8 mouse cellular contexts compared by ENCODE assay signal in genomic region chr19:8992769-8993624, GRCm38 (mm10). TPM values are rescaled to one million over a fixed set of nuclear protein-coding genes. Genes with fewer than 3 reads are reported as not detected.
DNase-seq lines count a peak whose midpoint lies in the region; ATAC-seq and TF ChIP-seq lines count a peak whose summit lies in the region.

No protein-coding gene starts in this region.

- in situ Hi-C loops in ES-E14 (cut with MboI; ENCODE audit: low sequenced_read_pairs in 2 of 2, unreplicated experiment in 2 of 2): loop anchor here (10.0 to 25.0 kb wide), 2 partner anchors 92 to 94 kb away; partner anchors contain the start of gene Scgb1a1 (in 2 of the 2)

- peak; percentile 81 for TF ChIP-seq CTCF in bone marrow, adult 2 months (IDR thresholded peaks at IDR 0.05; ENCODE audit: control insufficient read depth, insufficient read depth, low read length)

- TF ChIP-seq POLR2A in bone marrow, adult 2 months (IDR thresholded peaks at IDR 0.05; ENCODE audit: borderline replicate concordance, control insufficient read depth, low read depth, low read length): no peak

- no peak for ATAC-seq in hindbrain, embryonic 11.5 days (ENCODE audit: low FRiP score)

- H3K27me3 ChIP-seq in hindbrain, embryonic 11.5 days (ENCODE audit: control insufficient read depth, insufficient read depth, low read length): peaks cover 19% of the 10 kb centered on the region

- H3K79me2 ChIP-seq in macrophage (ENCODE audit: inconsistent target): peaks cover 98% of the 10 kb centered on the region

- H3K36me3 ChIP-seq in ES-E14 (ENCODE audit: control insufficient read depth, insufficient read depth, low read length, poor library complexity, severe bottlenecking) (no peaks in the 10 kb centered on the region), macrophage (ENCODE audit: inconsistent target) (no peaks in the 10 kb centered on the region)
- no peaks in the 10 kb centered on the region for H3K36me3 ChIP-seq in hindbrain, embryonic 11.5 days (ENCODE audit: control insufficient read depth, insufficient read depth, low read length)

- DNase-seq in ES-E14 (ENCODE audit: low read depth, low spot score): no peak
- DNase-seq in frontal cortex, postnatal 10 days (ENCODE audit: low spot score in 2 of 2): peak; percentile 40 to 65
- DNase-seq in hindbrain, embryonic 11.5 days (ENCODE audit: low spot score): peak; percentile 71
- peak; percentile 83 to 85 for DNase-seq in layer of hippocampus, postnatal 10 days (ENCODE audit: low spot score in 2 of 2)
- DNase-seq in right cerebral cortex, postnatal 4 days: peak; percentile 74
- peak; percentile 81 to 87 for DNase-seq in urinary bladder, postnatal 4 days (ENCODE audit: low spot score in 2 of 2)

- no peaks in the 10 kb centered on the region for H3K9me3 ChIP-seq in ES-E14 (ENCODE audit: control insufficient read depth, insufficient read depth, low read depth, low read length)
- no peaks in the 10 kb centered on the region for H3K9me3 ChIP-seq in hindbrain, embryonic 11.5 days (ENCODE audit: control insufficient read depth, low read length)

- 25% methylated on average over 12 of the region's 12 CpGs for WGBS in bone marrow, adult 2 months
- 33% methylated on average over 12 of the region's 12 CpGs for WGBS in hindbrain, embryonic 11.5 days
- WGBS in macrophage (ENCODE audit: missing documents): 33% methylated on average over 12 of the region's 12 CpGs

- H3K4me3 ChIP-seq in ES-E14 (ENCODE audit: insufficient read depth in 1 of 2, low read depth in 1 of 2, low read length in 2 of 2, poor library complexity in 1 of 2, severe bottlenecking in 1 of 2) (no peak overlapping the region), macrophage (ENCODE audit: inconsistent target) (peak overlapping the region; percentile 94)
- H3K4me3 ChIP-seq in bone marrow, adult 2 months (replicated peaks; ENCODE audit: control insufficient read depth, low read depth, low read length): no peak overlapping the region
- no peak overlapping the region for H3K4me3 ChIP-seq in hindbrain, embryonic 11.5 days (ENCODE audit: low read depth, low read length)

- peaks cover 11 to 35% of the 10 kb centered on the region in 2 experiments for H3K4me1 ChIP-seq in ES-E14 (ENCODE audit: control insufficient read depth in 2 of 2, insufficient read depth in 2 of 2, low read length in 2 of 2, poor library complexity in 1 of 2)
- peaks cover 1% of the 10 kb centered on the region for H3K4me1 ChIP-seq in bone marrow, adult 2 months (ENCODE audit: control insufficient read depth, insufficient read depth, low read length)
- H3K4me1 ChIP-seq in hindbrain, embryonic 11.5 days (replicated peaks; ENCODE audit: control insufficient read depth, insufficient read depth, low read length): peaks cover 13% of the 10 kb centered on the region

- no peak overlapping the region for H3K9ac ChIP-seq in ES-E14 (ENCODE audit: insufficient read depth, low read depth, low read length, poor library complexity, severe bottlenecking)
- no peak overlapping the region for H3K9ac ChIP-seq in hindbrain, embryonic 11.5 days (ENCODE audit: low read depth, low read length)

- H3K4me2 ChIP-seq in hindbrain, embryonic 11.5 days (replicated peaks; ENCODE audit: low read depth, low read length): no peak overlapping the region

- no peak overlapping the region for H3K27ac ChIP-seq in ES-E14 (ENCODE audit: insufficient read depth, low read depth, low read length, poor library complexity, severe bottlenecking)
- H3K27ac ChIP-seq in bone marrow, adult 2 months (ENCODE audit: control insufficient read depth, insufficient read depth, low read depth, low read length, poor library complexity): peak overlapping the region; percentile 30; the same call in 1 of the 2 replicates
- H3K27ac ChIP-seq in hindbrain, embryonic 11.5 days (ENCODE audit: low read depth, low read length): no peak overlapping the region
- H3K27ac ChIP-seq in macrophage: peak overlapping the region; percentile 95

TF ChIP-seq in ES-E14, 5 proteins besides CTCF, POLR2A, EP300 and RAD21:
- TF ChIP-seq ZC3H11A (IDR thresholded peaks at IDR 0.05; ENCODE audit: borderline replicate concordance, low read depth, low read length): peak; percentile 87
- TF ChIP-seq HCFC1 (IDR thresholded peaks at IDR 0.05; ENCODE audit: borderline replicate concordance, insufficient read depth, low read length): no peak
- no peak for TF ChIP-seq CHD2 (IDR thresholded peaks at IDR 0.05; ENCODE audit: low read depth, low read length)
- TF ChIP-seq ZNF384 (IDR thresholded peaks at IDR 0.05; ENCODE audit: low read depth, low read length): no peak
- no peak for TF ChIP-seq MAFK (IDR thresholded peaks at IDR 0.05; ENCODE audit: insufficient read depth, low read depth, low read length)

RNA-seq across cellular contexts. Expression of gene Ahnak, which starts 3.9 kb away (rescaled TPM):
- 102 and 155 TPM in 2 replicates for total RNA-seq in ES-E14 (2012; rRNA removed)
- 17.4 and 40.1 TPM in 2 replicates for polyA plus RNA-seq in bone marrow, adult 2 months (2011; ENCODE audit: insufficient read depth, insufficient read length, low replicate concordance, missing spikeins)
- polyA plus RNA-seq in hindbrain, embryonic 11.5 days (2014; fragmentation: Nextera tagmentation; extraction: Ambion mirVana): 6.0 and 14.1 TPM in 2 replicates
- 10 to 100 TPM; 17.2 to 18.5 TPM for total RNA-seq in layer of hippocampus, postnatal 10 days (2021)
- total RNA-seq in macrophage (2018; cell fraction: chromatin; rRNA removed): 1,000 to 10,000 TPM in 14 of 26 experiments, 100 to 1,000 TPM in 12; 456 to 7,544 (median 1,268) TPM
- 100 to 1,000 TPM; 156 to 966 (median 391) TPM for total RNA-seq in macrophage (2018; cell fraction: cytosol; rRNA removed)
- total RNA-seq in macrophage (2018; cell fraction: nucleus; rRNA removed): 1,000 to 10,000 TPM in 9 of 26 experiments, 100 to 1,000 TPM in 17; 420 to 2,179 (median 869) TPM
- 97.5 to 169 TPM (median 125 TPM) in 3 replicates for polyA plus RNA-seq in macrophage (2018)

RNA-seq across cellular contexts. Expression of gene Eef1g, which starts 26.2 kb away (rescaled TPM):
- total RNA-seq in ES-E14 (2012; rRNA removed): 1,417 and 1,811 TPM in 2 replicates
- 129 and 224 TPM in 2 replicates for polyA plus RNA-seq in bone marrow, adult 2 months (2011; ENCODE audit: insufficient read depth, insufficient read length, low replicate concordance, missing spikeins)
- polyA plus RNA-seq in hindbrain, embryonic 11.5 days (2014; fragmentation: Nextera tagmentation; extraction: Ambion mirVana): 462 and 475 TPM in 2 replicates
- 100 to 1,000 TPM; 283 to 287 TPM for total RNA-seq in layer of hippocampus, postnatal 10 days (2021)
- 100 to 1,000 TPM in 21 of 26 experiments, 10 to 100 TPM in 5; 53.9 to 227 (median 126) TPM for total RNA-seq in macrophage (2018; cell fraction: chromatin; rRNA removed)
- 100 to 1,000 TPM; 190 to 422 (median 272) TPM for total RNA-seq in macrophage (2018; cell fraction: cytosol; rRNA removed)
- total RNA-seq in macrophage (2018; cell fraction: nucleus; rRNA removed): 100 to 1,000 TPM in 21 of 26 experiments, 10 to 100 TPM in 5; 78.8 to 331 (median 129) TPM
- polyA plus RNA-seq in macrophage (2018): 224 to 506 TPM (median 366 TPM) in 3 replicates

RNA-seq across cellular contexts. Expression of gene Tut1, which starts 39.4 kb away (rescaled TPM):
- total RNA-seq in ES-E14 (2012; rRNA removed): 42.6 and 49.6 TPM in 2 replicates
- 10.7 and 19.1 TPM in 2 replicates for polyA plus RNA-seq in bone marrow, adult 2 months (2011; ENCODE audit: insufficient read depth, insufficient read length, low replicate concordance, missing spikeins)
- 23.7 and 27.8 TPM in 2 replicates for polyA plus RNA-seq in hindbrain, embryonic 11.5 days (2014; fragmentation: Nextera tagmentation; extraction: Ambion mirVana)
- total RNA-seq in layer of hippocampus, postnatal 10 days (2021): 10 to 100 TPM; 15.6 to 16.2 TPM
- total RNA-seq in macrophage (2018; cell fraction: chromatin; rRNA removed): 10 to 100 TPM in 25 of 26 experiments, 1 to 10 TPM in 1; 8.5 to 41.5 (median 30.1) TPM
- 10 to 100 TPM in 17 of 26 experiments, 1 to 10 TPM in 9; 4.9 to 15.3 (median 11.1) TPM for total RNA-seq in macrophage (2018; cell fraction: cytosol; rRNA removed)
- 10 to 100 TPM; 10.2 to 38.9 (median 21.4) TPM for total RNA-seq in macrophage (2018; cell fraction: nucleus; rRNA removed)
- 11.5 to 14.4 TPM (median 13.4 TPM) in 3 replicates for polyA plus RNA-seq in macrophage (2018)

RNA-seq across cellular contexts. Expression of gene Mta2, which starts 51.3 kb away (rescaled TPM):
- total RNA-seq in ES-E14 (2012; rRNA removed): 89.8 and 92.9 TPM in 2 replicates
- 67.4 and 91.6 TPM in 2 replicates for polyA plus RNA-seq in bone marrow, adult 2 months (2011; ENCODE audit: insufficient read depth, insufficient read length, low replicate concordance, missing spikeins)
- 45.6 and 52.3 TPM in 2 replicates for polyA plus RNA-seq in hindbrain, embryonic 11.5 days (2014; fragmentation: Nextera tagmentation; extraction: Ambion mirVana)
- 10 to 100 TPM; 60.6 to 67.9 TPM for total RNA-seq in layer of hippocampus, postnatal 10 days (2021)
- total RNA-seq in macrophage (2018; cell fraction: chromatin; rRNA removed): 100 to 1,000 TPM in 24 of 26 experiments, 10 to 100 TPM in 2; 88.3 to 226 (median 144) TPM
- 10 to 100 TPM; 44.2 to 69.6 (median 59.4) TPM for total RNA-seq in macrophage (2018; cell fraction: cytosol; rRNA removed)
- total RNA-seq in macrophage (2018; cell fraction: nucleus; rRNA removed): 100 to 1,000 TPM in 7 of 26 experiments, 10 to 100 TPM in 19; 59.1 to 117 (median 82.6) TPM
- polyA plus RNA-seq in macrophage (2018): 63.1 to 68.2 TPM (median 63.7 TPM) in 3 replicates

Comparison
In these comparisons a context has a peak if more than half of its experiments do, and no peak if none do; other contexts are left out.
1. H3K27ac ChIP-seq: peak in bone marrow, adult 2 months (single experiment) and macrophage (single experiment); none in ES-E14 (single experiment) and hindbrain, embryonic 11.5 days (single experiment).